Mouse (Mus musculus): ENCODE data around the gene Ube2r2.

DNA sequence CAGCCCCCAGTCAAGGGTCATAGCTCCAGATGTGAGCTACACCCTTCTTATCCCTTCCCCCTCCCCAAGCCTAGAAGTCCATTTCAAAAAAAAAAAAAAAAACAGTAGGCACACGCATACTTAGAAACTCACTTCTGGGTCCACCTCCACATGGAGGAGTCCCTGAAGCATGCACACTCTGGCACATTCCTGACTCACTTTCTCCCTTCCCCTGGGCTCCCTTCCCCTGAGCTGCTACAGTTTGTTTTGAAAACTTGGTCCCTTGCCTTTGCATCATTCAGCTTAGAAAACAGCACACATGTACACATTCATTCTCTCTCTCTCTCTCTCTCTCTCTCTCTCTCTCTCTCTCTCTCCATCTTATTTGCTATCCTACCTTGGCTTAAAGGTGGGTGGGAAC, 42.6 kb upstream of the Ube2r2 start:
- TF ChIP-seq CTCF (IDR thresholded peaks at IDR 0.05; ENCODE audit: control insufficient read depth, insufficient read depth, low read length) (no peak), POLR2A (IDR thresholded peaks at IDR 0.05; ENCODE audit: borderline replicate concordance, control insufficient read depth, low read depth, low read length) (no peak)
